Mouse (Mus musculus) small intestine, adult 2 months (tissue): ENCODE data around the gene Nudt6.

Source experiments
- CTCF ChIP-seq: fragments of 200-500 bp; IDR thresholded peaks from 2 replicates; pipeline ENCODE4 v1.5.1; 2012; ENCODE audit warnings: low read depth, mild to moderate bottlenecking, control low read depth, inconsistent platforms, low read length, moderate library complexity, mixed read lengths; ENCODE audit not compliant: insufficient replicate concordance, insufficient read length; ENCODE audit errors: extremely low read depth
- POLR2A ChIP-seq: fragments of 200-500 bp; IDR thresholded peaks from 2 replicates; pipeline ENCODE4 v1.6.1; 2012; ENCODE audit warnings: low read depth, mild to moderate bottlenecking, control low read depth, inconsistent platforms, low read length, moderate library complexity

DNA sequence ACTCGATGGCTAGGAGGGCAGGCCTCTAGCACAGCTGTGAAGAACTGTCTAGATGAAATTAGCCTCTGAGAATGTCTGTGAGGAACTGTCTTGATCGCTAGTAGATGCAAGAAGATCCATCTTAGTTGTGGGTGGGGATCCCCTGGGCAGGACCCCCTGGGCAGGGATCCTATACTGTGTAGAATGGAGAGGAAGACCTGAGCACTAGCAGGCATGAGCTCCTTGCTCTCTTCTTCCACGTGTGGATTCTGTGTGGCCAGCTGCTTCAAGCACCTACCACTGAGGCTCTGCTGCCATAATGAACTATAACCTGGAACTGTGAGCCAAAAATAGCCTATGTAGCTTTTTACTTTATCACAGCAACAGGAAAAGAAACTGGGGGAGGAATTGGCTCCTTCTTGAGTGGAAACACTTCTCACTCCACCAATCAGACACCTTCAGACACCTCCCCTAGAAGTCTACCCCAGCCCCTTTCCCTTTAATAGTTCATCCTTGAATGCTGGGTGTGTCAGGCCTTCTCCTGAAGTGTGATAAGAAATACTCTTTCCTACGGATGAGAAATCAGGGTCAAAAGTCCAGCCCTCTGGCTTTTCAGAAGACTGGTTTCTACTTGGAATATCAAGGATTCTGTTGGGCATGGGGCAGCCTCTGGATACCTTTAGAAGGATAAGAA lies 53.5 kb downstream of the Nudt6 start:
- no peak for TF ChIP-seq CTCF
- no peak for TF ChIP-seq POLR2A
